Mouse (Mus musculus) kidney, embryonic 14.5 days (tissue): ENCODE results near the gene Cpt1b. TPM values are rescaled to one million over a fixed set of nuclear protein-coding genes. Genes with fewer than 3 reads are reported as not detected.
"Not testable (repeated sequence)": the region's sequence is repeated elsewhere in the genome, so short reads cannot be mapped to it uniquely, and the experiment has no call there.

Experiments
- ATAC-seq: fragments of 200-750 bp; cut with Nextera tagmentation; 2 replicates; pipeline ENCODE4 v1.8.0; 2017; ENCODE audit warnings: moderate number of reproducible peaks, mild to moderate bottlenecking, moderate TSS enrichment, moderate library complexity; ENCODE audit not compliant: low FRiP score, low TSS enrichment
- H3K27ac ChIP-seq: fragments of 300-500 bp; sonication (generic); 2 replicates; pipeline ENCODE4 v1.5.1; 2014; ENCODE audit warnings: low read depth, mild to moderate bottlenecking, low read length, moderate library complexity, mixed read lengths
- H3K27me3 ChIP-seq: fragments of 300-500 bp; sonication (generic); 2 replicates; pipeline ENCODE4 v1.6.1; 2014; ENCODE audit warnings: mild to moderate bottlenecking, low read length; ENCODE audit not compliant: control insufficient read depth, insufficient read depth
- H3K36me3 ChIP-seq: fragments of 300-500 bp; sonication (generic); 2 replicates; pipeline ENCODE4 v1.6.1; 2014; ENCODE audit warnings: low read length, mixed read lengths; ENCODE audit not compliant: control insufficient read depth, insufficient read depth
- H3K4me1 ChIP-seq: fragments of 300-500 bp; sonication (generic); 2 replicates; pipeline ENCODE4 v1.6.1; 2014; ENCODE audit warnings: low read length, mixed read lengths; ENCODE audit not compliant: control insufficient read depth, insufficient read depth
- H3K4me2 ChIP-seq: fragments of 300-500 bp; sonication (generic); replicated peaks from 2 replicates; pipeline ENCODE4 v1.6.1; 2014; ENCODE audit warnings: low read depth, mild to moderate bottlenecking, low read length
- H3K4me3 ChIP-seq: fragments of 300-500 bp; sonication (generic); 2 replicates; pipeline ENCODE4 v1.5.1; 2014; ENCODE audit warnings: mild to moderate bottlenecking, low read length
- H3K9ac ChIP-seq: fragments of 300-500 bp; sonication (generic); 2 replicates; pipeline ENCODE4 v1.6.1; 2014; ENCODE audit warnings: low read depth, mild to moderate bottlenecking, low read length, moderate library complexity
- H3K9me3 ChIP-seq: fragments of 300-500 bp; sonication (generic); 2 replicates; pipeline ENCODE4 v1.6.1; 2016; ENCODE audit warnings: low read length; ENCODE audit not compliant: control insufficient read depth
- WGBS: fragments of 180-500 bp; shearing (Covaris S2); extraction: QIAGEN DNeasy Blood & Tissue Kit; methylation state at CpG from one replicate; pipeline ENCODE4 v1.1.7; 2014; 5-methylcytosine and 5-hydroxymethylcytosine counted together
- polyA plus RNA-seq: library from polyadenylated mRNA; unstranded; fragments of >200 nt; fragmentation: Nextera tagmentation; extraction: Ambion mirVana; gene quantifications from 2 replicates; pipeline ENCODE4 v1.2.1, GENCODE M21; 2014

The Cpt1b gene
- polyA plus RNA-seq, 1 experiment from 2014 or later, result 2.5 TPM

- 4% methylated on average over 24 of the region's 24 CpGs for WGBS
Observed at GRCm38 (mm10) chr15:89452906-89453864, 27.5 kb upstream of the Cpt1b start.

GRCm38 (mm10) chr15:89442486-89443070, 16.9 kb upstream of the Cpt1b start:
- no peak overlapping the region for H3K4me3 ChIP-seq
- H3K27me3 ChIP-seq, result no peaks in the 10 kb centered on the region
- H3K4me1 ChIP-seq, result no peaks in the 10 kb centered on the region
- WGBS, result 47% methylated on average over 8 of the region's 8 CpGs
- H3K4me2 ChIP-seq, result no peak overlapping the region
- H3K9ac ChIP-seq, result no peak overlapping the region
- ATAC-seq, result no peak
- H3K27ac ChIP-seq, result no peak overlapping the region
- no peaks in the 10 kb centered on the region for H3K36me3 ChIP-seq
- H3K9me3 ChIP-seq, result no peaks in the 10 kb centered on the region

More at GRCm38 (mm10) chr15:89452906-89453864, 27.5 kb upstream of the Cpt1b start:
- no peaks in the 10 kb centered on the region for H3K9me3 ChIP-seq
- H3K9ac ChIP-seq, result no peak overlapping the region
- peak overlapping the region; percentile 93 for H3K4me2 ChIP-seq
- peak; percentile 80 for ATAC-seq
- H3K36me3 ChIP-seq, result no peaks in the 10 kb centered on the region
- peaks cover 9% of the 10 kb centered on the region; the same call in 1 of the 2 replicates for H3K4me1 ChIP-seq
- no peak overlapping the region for H3K27ac ChIP-seq
- H3K27me3 ChIP-seq, result peaks cover 21% of the 10 kb centered on the region
- H3K4me3 ChIP-seq, result peak overlapping the region; percentile 50

GRCm38 (mm10) chr15:89435878-89436277, 10.2 kb upstream of the Cpt1b start:
- no peak overlapping the region for H3K27ac ChIP-seq
- no peaks in the 10 kb centered on the region for H3K9me3 ChIP-seq
- no peaks in the 10 kb centered on the region for H3K27me3 ChIP-seq
- WGBS, result 84% methylated on average over 5 of the region's 5 CpGs
- no peak overlapping the region for H3K9ac ChIP-seq
- ATAC-seq, result no peak
- no peak overlapping the region for H3K4me2 ChIP-seq
- H3K36me3 ChIP-seq, result no peaks in the 10 kb centered on the region
- no peak overlapping the region for H3K4me3 ChIP-seq
- H3K4me1 ChIP-seq, result no peaks in the 10 kb centered on the region

GRCm38 (mm10) chr15:89434136-89434535, 8.5 kb upstream of the Cpt1b start:
- H3K27ac ChIP-seq, result no peak overlapping the region
- no peak overlapping the region for H3K4me3 ChIP-seq
- H3K27me3 ChIP-seq, result no peaks in the 10 kb centered on the region
- no peaks in the 10 kb centered on the region for H3K4me1 ChIP-seq
- WGBS, result 73% methylated on average over 3 of the region's 3 CpGs
- H3K9me3 ChIP-seq, result no peaks in the 10 kb centered on the region
- no peak overlapping the region for H3K9ac ChIP-seq
- no peak overlapping the region for H3K4me2 ChIP-seq
- ATAC-seq, result no peak
- no peaks in the 10 kb centered on the region for H3K36me3 ChIP-seq

GRCm38 (mm10) chr15:89432946-89433345, 7.3 kb upstream of the Cpt1b start:
- WGBS, result 80% methylated on average over 4 of the region's 4 CpGs
- Histone ChIP-seq H3K9me3 (no peaks in the 10 kb centered on the region), H3K9ac (no peak overlapping the region), H3K27ac (no peak overlapping the region), H3K4me3 (no peak overlapping the region), H3K4me1 (peaks cover 4% of the 10 kb centered on the region; the same call in 1 of the 2 replicates), H3K4me2 (no peak overlapping the region), H3K36me3 (peaks cover 1% of the 10 kb centered on the region; the same call in 1 of the 2 replicates), H3K27me3 (no peaks in the 10 kb centered on the region)
- ATAC-seq, result no peak

GRCm38 (mm10) chr15:89431806-89432205, 6.1 kb upstream of the Cpt1b start:
- peaks cover 4% of the 10 kb centered on the region; the same call in 1 of the 2 replicates for H3K4me1 ChIP-seq
- no peak overlapping the region for H3K4me2 ChIP-seq
- no peaks in the 10 kb centered on the region for H3K27me3 ChIP-seq
- no peaks in the 10 kb centered on the region for H3K9me3 ChIP-seq
- no peak overlapping the region for H3K27ac ChIP-seq
- no peak overlapping the region for H3K4me3 ChIP-seq
- H3K36me3 ChIP-seq, result peaks cover 11% of the 10 kb centered on the region
- no peak for ATAC-seq
- H3K9ac ChIP-seq, result no peak overlapping the region
- 95% methylated on average over 6 of the region's 6 CpGs for WGBS

- ATAC-seq, result no peak
- Histone ChIP-seq H3K27me3 (no peaks in the 10 kb centered on the region), H3K4me2 (no peak overlapping the region), H3K4me1 (peaks cover 4% of the 10 kb centered on the region; the same call in 1 of the 2 replicates), H3K9ac (no peak overlapping the region), H3K9me3 (no peaks in the 10 kb centered on the region), H3K4me3 (no peak overlapping the region), H3K36me3 (peaks cover 16% of the 10 kb centered on the region), H3K27ac (no peak overlapping the region)
- WGBS, result 84% methylated on average over 3 of the region's 3 CpGs
Observed at GRCm38 (mm10) chr15:89431271-89431670, 5.6 kb upstream of the Cpt1b start.

- 84% methylated on average over 9 of the region's 9 CpGs for WGBS
- H3K9me3 ChIP-seq, H3K4me2 ChIP-seq, H3K27ac ChIP-seq, ATAC-seq, H3K9ac ChIP-seq, H3K4me1 ChIP-seq, H3K4me3 ChIP-seq, H3K27me3 ChIP-seq: not testable (repeated sequence)
- peaks cover 21% of the 10 kb centered on the region for H3K36me3 ChIP-seq
Observed at GRCm38 (mm10) chr15:89430771-89431170, 5.1 kb upstream of the Cpt1b start.

GRCm38 (mm10) chr15:89430341-89430740, 4.7 kb upstream of the Cpt1b start:
- Histone ChIP-seq H3K27ac (peak overlapping the region; percentile 94), H3K4me2 (peak overlapping the region; percentile 89), H3K9me3 (no peaks in the 10 kb centered on the region), H3K36me3 (peaks cover 21% of the 10 kb centered on the region), H3K4me1 (peaks cover 4% of the 10 kb centered on the region; the same call in 1 of the 2 replicates), H3K9ac (peak overlapping the region; percentile 68), H3K4me3 (peak overlapping the region; percentile 72), H3K27me3 (no peaks in the 10 kb centered on the region)
- 53% methylated on average over 6 of the region's 6 CpGs for WGBS
- ATAC-seq, result no peak; the same call in 1 of the 2 replicates
